Comparison of ENCODE assay signal across 18 mouse cellular contexts in the genomic region with DNA sequence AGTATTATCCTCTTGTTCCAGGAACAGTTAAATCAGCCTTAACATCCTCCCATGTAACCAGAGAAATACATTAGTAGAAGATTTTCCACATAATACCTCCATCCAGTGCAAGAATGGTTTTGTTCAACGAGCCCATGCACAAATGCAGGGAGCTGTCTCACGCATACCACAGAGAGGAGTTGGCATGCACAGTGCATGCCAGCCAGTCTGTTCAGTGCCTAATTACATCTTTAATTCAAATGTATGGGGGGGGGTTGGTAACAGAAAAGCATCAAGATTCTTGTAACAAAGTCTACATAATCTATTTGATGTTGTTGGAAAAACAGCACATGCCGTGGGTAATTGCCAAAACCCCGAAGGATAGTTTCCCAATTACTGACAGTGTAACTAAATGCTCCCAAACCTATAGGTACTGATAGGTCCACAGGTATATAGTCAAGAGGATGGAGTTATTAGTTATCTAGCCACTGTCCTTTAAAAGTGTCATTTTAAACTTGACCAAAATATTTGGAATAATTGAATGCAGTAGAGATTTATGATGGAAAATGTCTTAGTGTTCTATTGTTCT.
"Had no signal": no experiment of that assay in that cellular context is flagged by ENCODE, and none has a peak within 500 bp of the region (broad histone marks: within the 10 kb centered on the region; RNA-seq: fewer than 3 reads in every experiment).

No protein-coding gene starts in this region.

- H3K4me3 ChIP-seq: limb, embryonic 12.5 days; limb, embryonic 15.5 days; midbrain, embryonic 12.5 days had no signal

- H3K9ac ChIP-seq: limb, embryonic 12.5 days; limb, embryonic 15.5 days; liver, embryonic 14.5 days; liver, postnatal 0 days; lung, embryonic 14.5 days; midbrain, embryonic 12.5 days had no signal

- H3K4me2 ChIP-seq: limb, embryonic 12.5 days; limb, embryonic 15.5 days; liver, embryonic 11.5 days; lung, embryonic 14.5 days; midbrain, embryonic 12.5 days had no signal

- H3K27me3 ChIP-seq: limb, embryonic 12.5 days; limb, embryonic 15.5 days; midbrain, embryonic 12.5 days had no signal

- H3K9me3 ChIP-seq: limb, embryonic 15.5 days; midbrain, embryonic 12.5 days had no signal

- H3K4me1 ChIP-seq: limb, embryonic 12.5 days; midbrain, embryonic 12.5 days had no signal

- H3K27ac ChIP-seq: kidney, postnatal 0 days; limb, embryonic 12.5 days; limb, embryonic 15.5 days; liver, embryonic 14.5 days; macrophage; midbrain, embryonic 12.5 days; stomach, postnatal 0 days had no signal

- H3K36me3 ChIP-seq: limb, embryonic 12.5 days; limb, embryonic 15.5 days; midbrain, embryonic 12.5 days had no signal

- ATAC-seq: liver, postnatal 0 days; lung, postnatal 0 days had no signal

- DNase-seq: kidney, postnatal 36 days; layer of hippocampus, postnatal 36 days; left cerebral cortex, postnatal 4 days; liver, postnatal 0 days; lung, embryonic 14.5 days; right cerebral cortex, adult 18-20 months; right cerebral cortex, postnatal 14 days; right cerebral cortex, postnatal 4 days; thymus, postnatal 25 days had no signal
